Mouse (Mus musculus) liver, embryonic 13.5 days (tissue): ENCODE measurements around the gene Clk3. TPM values are rescaled to one million over a fixed set of nuclear protein-coding genes. Genes with fewer than 3 reads are reported as not detected.
A peak's percentile ranks its signal among the peaks of the same experiment; 100 is the strongest.

Experiments used
- ATAC-seq: fragments of 200-750 bp; cut with Nextera tagmentation; 2 replicates; pipeline ENCODE4 v1.8.0; 2017; ENCODE audit warnings: low read depth, mild to moderate bottlenecking, moderate number of reproducible peaks, moderate library complexity
- DNase-seq: peaks from one replicate; pipeline ENCODE4 v3.0.0; 2022
- H3K27ac ChIP-seq: fragments of 300-500 bp; sonication (generic); 2 replicates; pipeline ENCODE4 v1.5.1; 2015; ENCODE audit warnings: moderate library complexity, mild to moderate bottlenecking, inconsistent platforms
- H3K27me3 ChIP-seq: fragments of 300-500 bp; sonication (generic); 2 replicates; pipeline ENCODE4 v1.6.1; 2015; ENCODE audit warnings: mild to moderate bottlenecking, inconsistent platforms
- H3K36me3 ChIP-seq: fragments of 300-500 bp; sonication (generic); 2 replicates; pipeline ENCODE4 v1.6.1; 2015; ENCODE audit warnings: mild to moderate bottlenecking, inconsistent platforms
- H3K4me1 ChIP-seq: fragments of 300-500 bp; sonication (generic); replicated peaks from 2 replicates; pipeline ENCODE4 v1.6.1; 2015; ENCODE audit warnings: inconsistent platforms
- H3K4me2 ChIP-seq: fragments of 300-500 bp; sonication (generic); 2 replicates; pipeline ENCODE4 v1.6.1; 2015; ENCODE audit warnings: inconsistent platforms, mild to moderate bottlenecking, moderate library complexity
- H3K4me3 ChIP-seq: fragments of 300-500 bp; sonication (generic); replicated peaks from 2 replicates; pipeline ENCODE4 v1.5.1; 2015; ENCODE audit warnings: mild to moderate bottlenecking, inconsistent platforms
- H3K9ac ChIP-seq: fragments of 300-500 bp; sonication (generic); 2 replicates; pipeline ENCODE4 v1.6.1; 2015; ENCODE audit warnings: mild to moderate bottlenecking, inconsistent platforms
- H3K9me3 ChIP-seq: fragments of 300-500 bp; sonication (generic); replicated peaks from 2 replicates; pipeline ENCODE4 v1.6.1; 2016; ENCODE audit warnings: inconsistent platforms
- WGBS: fragments of 180-500 bp; shearing (Covaris S2); methylation state at CpG from one replicate; pipeline ENCODE4 v1.1.7; 2015; ENCODE audit not compliant: insufficient replicate concordance; 5-methylcytosine and 5-hydroxymethylcytosine counted together
- polyA plus RNA-seq: library from polyadenylated mRNA; unstranded; fragments of >200 nt; fragmentation: Nextera tagmentation; extraction: Ambion mirVana; gene quantifications from 2 replicates; pipeline ENCODE4 v1.2.1, GENCODE M21; 2015

Gene Clk3
- 86.2 and 97.4 TPM in 2 replicates for polyA plus RNA-seq

DNA sequence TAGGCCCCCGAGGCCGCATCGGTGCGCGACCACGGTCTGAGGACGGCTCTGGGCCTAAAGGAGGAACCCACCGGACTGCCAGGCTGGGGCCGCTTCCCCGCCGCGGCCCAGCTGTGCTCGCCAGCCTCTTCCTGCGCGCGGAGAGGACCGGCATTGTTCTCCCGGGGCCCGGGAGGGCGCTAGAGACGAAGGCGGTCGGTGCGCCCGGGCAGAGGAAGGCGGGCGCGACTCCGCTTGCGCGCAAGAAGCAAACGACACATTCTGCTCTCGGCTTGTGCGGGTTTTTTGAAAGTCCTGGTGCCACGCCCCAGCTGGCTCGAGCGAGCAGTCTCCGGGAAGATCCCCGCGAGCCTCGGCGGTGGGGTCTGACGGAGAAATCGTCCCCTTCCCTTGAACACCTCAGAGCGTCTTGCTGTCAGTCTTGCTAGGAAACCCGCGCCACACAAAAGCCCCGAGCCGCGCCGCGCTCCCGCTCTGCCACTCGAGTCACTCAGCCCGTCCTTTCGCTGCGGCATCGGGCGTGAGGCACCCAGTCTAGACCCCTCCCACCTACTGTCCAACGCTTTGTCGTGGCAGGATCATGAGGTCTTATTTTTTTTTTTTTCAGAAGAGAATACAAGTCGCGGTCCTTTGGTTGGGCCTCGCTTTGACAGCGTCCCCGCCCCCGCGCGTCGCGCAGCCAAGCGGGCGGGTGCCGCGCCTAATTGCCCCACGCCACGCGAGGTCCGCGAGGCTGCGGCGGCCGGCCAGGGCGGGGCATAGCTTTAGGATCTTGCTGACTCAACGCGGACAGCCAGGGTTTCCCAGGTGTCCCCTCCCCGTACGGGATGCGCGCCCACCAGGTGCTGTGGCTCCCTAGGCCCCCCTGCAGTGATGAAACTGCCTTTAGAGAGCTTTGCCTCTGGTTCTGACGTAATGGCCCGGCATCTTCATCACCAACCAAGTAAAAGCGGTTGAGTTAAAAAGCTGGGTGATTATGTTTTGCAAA lies at the start of gene Clk3:
TSS of gene Clk3 (minus strand) at position 497 of the 988 bp plus-strand sequence.
- DNase-seq (peak; percentile 71), ATAC-seq (peak; percentile 9)
- peaks cover 78% of the 10 kb centered on the region for H3K4me1 ChIP-seq
- no peaks in the 10 kb centered on the region for H3K9me3 ChIP-seq
- H3K36me3 ChIP-seq: peaks cover 17% of the 10 kb centered on the region
- H3K9ac ChIP-seq: peak within 1 kb of the TSS; percentile 100
- H3K4me2 ChIP-seq: peak within 1 kb of the TSS; percentile 97
- 0 out of 2 replicates have a peak, but pooled peaks cover 12% of the 10 kb centered on the region for H3K27me3 ChIP-seq
- H3K27ac ChIP-seq: peak within 1 kb of the TSS; percentile 98
- WGBS: under 1% methylated on average over 92 of the region's 93 CpGs
- H3K4me3 ChIP-seq: peak within 1 kb of the TSS; percentile 96

DNA sequence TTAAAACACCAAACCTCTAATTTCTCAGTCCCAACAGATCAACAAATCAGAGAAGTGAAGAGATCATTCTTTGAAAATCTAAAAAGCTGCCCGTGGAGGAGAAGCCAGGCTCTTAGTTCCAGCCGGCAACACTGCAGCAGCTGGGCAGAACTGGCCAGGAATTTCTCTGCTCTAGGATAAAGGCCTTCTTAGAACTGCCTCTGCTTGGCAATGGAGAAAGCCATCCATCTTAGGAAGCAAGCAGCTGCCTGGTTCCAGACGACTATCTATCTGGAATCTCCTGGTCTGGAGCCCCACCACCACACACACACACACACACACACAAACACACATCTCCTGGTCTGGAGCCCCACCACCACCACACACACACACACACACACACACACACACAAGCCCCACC lies 49.2 kb upstream of the Clk3 start:
- Histone ChIP-seq H3K36me3 (no peaks in the 10 kb centered on the region), H3K4me2 (no peak overlapping the region), H3K27ac (no peak overlapping the region), H3K4me1 (peaks cover 45% of the 10 kb centered on the region), H3K9me3 (no peaks in the 10 kb centered on the region), H3K27me3 (no peaks in the 10 kb centered on the region), H3K9ac (no peak overlapping the region), H3K4me3 (no peak overlapping the region)
- 61% methylated on average over 3 of the region's 3 CpGs for WGBS
- DNase-seq: no peak
- ATAC-seq: no peak

DNA sequence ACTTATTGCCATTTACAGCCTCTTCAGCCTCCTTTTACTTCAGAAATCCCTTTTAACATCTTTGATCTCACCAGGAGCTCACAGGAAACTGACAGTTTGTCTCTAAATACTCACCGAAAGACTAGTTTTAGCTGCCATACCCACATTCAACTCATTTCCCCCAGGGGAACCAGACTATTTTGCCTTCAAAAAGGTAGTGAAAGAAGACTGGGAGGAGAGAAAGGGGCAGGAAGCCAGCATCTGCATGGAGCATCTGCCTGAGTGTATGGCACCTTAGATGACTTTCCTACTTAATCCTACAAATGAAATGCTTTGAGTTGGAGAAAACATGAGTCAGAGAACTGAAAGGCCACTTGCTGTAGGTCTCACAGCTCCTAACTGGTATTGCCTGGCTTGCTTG lies 48.4 kb upstream of the Clk3 start:
- DNase-seq (no peak), ATAC-seq (no peak)
- 51% methylated on average over 1 of the region's 1 CpGs for WGBS
- Histone ChIP-seq H3K4me3 (no peak overlapping the region), H3K9ac (no peak overlapping the region), H3K4me2 (no peak overlapping the region), H3K4me1 (peaks cover 42% of the 10 kb centered on the region), H3K9me3 (no peaks in the 10 kb centered on the region), H3K27ac (no peak overlapping the region), H3K36me3 (no peaks in the 10 kb centered on the region), H3K27me3 (no peaks in the 10 kb centered on the region)

DNA sequence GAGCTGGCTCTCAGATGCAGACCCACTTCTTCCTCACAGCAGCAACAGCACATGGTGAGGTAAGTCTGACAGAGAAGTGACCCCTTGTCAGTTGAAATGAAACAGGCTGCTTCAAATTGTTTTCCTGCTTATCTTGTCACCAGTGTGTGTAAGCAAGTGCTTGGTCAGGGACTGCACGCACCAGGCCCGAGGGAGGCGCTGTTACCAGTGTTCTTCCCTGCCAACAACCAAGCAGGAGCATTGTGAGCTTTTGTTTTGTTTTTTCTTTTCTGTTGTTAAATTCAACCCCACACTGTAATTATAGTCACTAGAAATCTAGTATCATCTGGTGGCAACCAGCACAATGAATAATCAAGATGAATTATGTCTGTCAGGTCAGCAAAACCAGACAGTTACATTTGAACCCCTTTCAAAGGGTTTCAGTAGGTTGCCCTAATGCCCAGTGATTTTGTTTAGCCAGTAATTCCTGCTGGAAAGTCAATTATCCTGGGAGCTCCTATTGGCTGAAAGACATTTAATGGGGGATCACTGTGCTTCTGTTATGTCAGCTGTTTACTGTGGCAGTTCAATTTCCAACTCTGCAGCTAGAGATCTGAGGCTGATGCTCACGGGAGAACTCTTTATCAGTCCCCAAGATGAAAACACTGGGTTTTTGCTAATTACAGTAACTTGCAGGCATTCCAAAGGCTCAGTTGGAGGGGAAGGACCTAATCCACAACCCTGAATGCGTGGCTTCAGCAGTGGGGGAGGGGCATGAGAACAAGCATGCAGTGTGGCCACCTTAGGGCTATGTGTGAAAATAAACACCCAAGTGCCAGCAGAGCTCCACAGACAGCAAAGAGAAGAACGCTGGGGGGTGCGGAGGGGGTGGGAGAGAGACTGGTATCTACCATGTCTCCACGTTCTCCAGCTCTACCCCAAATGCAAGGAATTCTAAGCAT lies 46.4 kb upstream of the Clk3 start:
- no peak for ATAC-seq
- Histone ChIP-seq H3K4me3 (no peak overlapping the region), H3K9ac (no peak overlapping the region), H3K4me2 (no peak overlapping the region), H3K4me1 (peaks cover 41% of the 10 kb centered on the region), H3K36me3 (peaks cover 12% of the 10 kb centered on the region), H3K9me3 (no peaks in the 10 kb centered on the region), H3K27ac (no peak overlapping the region), H3K27me3 (no peaks in the 10 kb centered on the region)
- 55% methylated on average over 8 of the region's 8 CpGs for WGBS
- no peak for DNase-seq

DNA sequence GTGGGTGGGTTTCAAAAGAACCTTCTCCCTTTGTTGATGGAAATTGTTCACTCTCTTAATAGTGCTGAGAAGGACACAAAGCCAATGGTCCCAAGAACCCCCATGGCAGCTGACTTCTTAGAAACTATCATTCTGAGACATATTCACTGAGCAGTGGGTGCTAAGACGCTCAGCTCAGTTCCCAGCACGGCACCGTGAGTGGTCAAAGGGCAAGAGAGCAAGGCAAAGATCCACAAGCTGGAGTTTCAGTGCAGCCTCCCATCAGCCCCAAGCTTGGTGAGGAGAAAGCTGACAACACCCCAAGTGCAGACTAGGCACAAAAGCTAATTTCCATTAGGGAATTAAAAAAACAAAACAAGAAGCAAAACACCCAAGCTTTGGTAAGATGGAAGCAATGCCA lies 45.0 kb upstream of the Clk3 start:
- Histone ChIP-seq H3K4me1 (peaks cover 52% of the 10 kb centered on the region), H3K4me2 (no peak overlapping the region), H3K36me3 (peaks cover 13% of the 10 kb centered on the region), H3K4me3 (no peak overlapping the region), H3K9ac (no peak overlapping the region), H3K27me3 (no peaks in the 10 kb centered on the region), H3K9me3 (no peaks in the 10 kb centered on the region), H3K27ac (no peak overlapping the region)
- WGBS: 81% methylated on average over 3 of the region's 3 CpGs
- DNase-seq (no peak), ATAC-seq (no peak)

DNA sequence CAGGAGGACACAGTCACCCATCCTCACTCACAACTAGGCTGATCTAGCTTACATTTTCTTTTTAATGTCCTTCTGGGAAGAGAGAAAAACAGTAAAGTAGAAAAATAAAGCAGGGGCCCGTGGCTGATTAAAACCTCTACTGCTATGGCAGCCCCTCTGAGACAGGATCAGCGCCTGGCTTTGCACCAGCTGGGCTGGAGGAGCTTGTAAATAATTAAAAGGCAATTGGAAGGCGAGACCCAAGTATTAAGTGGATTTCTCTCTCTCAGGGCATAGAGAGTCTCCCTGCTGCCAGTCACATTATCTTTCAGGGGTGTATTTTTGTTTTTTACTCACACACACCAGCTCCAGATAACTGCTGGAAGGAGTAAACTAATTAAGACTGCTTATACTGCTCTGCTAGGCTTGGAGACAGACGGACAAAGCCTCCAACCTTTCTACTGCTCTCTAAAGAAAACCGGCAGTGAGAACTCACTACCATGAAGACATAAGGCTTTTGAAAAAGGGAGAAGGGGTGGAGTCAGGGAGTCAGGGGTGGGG lies 43.2 kb upstream of the Clk3 start:
- Histone ChIP-seq H3K27ac (no peak overlapping the region), H3K4me2 (no peak overlapping the region), H3K9me3 (no peaks in the 10 kb centered on the region), H3K4me3 (no peak overlapping the region), H3K4me1 (peaks cover 68% of the 10 kb centered on the region), H3K9ac (no peak overlapping the region), H3K36me3 (peaks cover 13% of the 10 kb centered on the region), H3K27me3 (no peaks in the 10 kb centered on the region)
- ATAC-seq (no peak), DNase-seq (no peak)
- 71% methylated on average over 5 of the region's 5 CpGs for WGBS

DNA sequence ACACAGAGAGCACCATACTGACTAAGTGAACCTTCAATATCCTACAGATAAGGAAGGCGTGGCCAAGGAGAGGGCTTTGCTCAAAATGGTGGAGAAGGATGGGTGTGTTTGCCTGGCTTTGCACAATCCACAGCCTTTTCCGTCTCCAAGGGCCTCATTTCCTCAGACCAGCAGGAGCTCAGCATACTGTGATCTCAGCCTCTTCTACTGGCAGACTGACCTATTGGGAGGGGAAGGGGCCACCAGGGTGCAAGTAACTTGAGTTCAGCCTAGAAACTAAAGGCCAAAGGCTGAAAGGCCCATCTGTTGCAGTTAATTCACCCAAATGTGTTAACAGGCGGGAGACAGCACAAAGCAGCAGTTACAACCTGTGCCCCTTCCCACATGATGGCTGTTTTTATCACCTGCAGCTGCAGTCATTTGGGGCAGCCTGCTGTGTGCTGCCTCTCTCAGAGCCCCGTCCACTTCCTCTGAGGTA lies 41.6 kb upstream of the Clk3 start:
- Histone ChIP-seq H3K9ac (no peak overlapping the region), H3K4me3 (no peak overlapping the region), H3K4me1 (peaks cover 78% of the 10 kb centered on the region), H3K36me3 (peaks cover 13% of the 10 kb centered on the region), H3K27ac (no peak overlapping the region), H3K9me3 (no peaks in the 10 kb centered on the region), H3K27me3 (no peaks in the 10 kb centered on the region), H3K4me2 (no peak overlapping the region)
- peak; percentile 59; the same call in 1 of the 2 replicates for ATAC-seq
- WGBS: 62% methylated on average over 4 of the region's 4 CpGs
- DNase-seq: no peak

DNA sequence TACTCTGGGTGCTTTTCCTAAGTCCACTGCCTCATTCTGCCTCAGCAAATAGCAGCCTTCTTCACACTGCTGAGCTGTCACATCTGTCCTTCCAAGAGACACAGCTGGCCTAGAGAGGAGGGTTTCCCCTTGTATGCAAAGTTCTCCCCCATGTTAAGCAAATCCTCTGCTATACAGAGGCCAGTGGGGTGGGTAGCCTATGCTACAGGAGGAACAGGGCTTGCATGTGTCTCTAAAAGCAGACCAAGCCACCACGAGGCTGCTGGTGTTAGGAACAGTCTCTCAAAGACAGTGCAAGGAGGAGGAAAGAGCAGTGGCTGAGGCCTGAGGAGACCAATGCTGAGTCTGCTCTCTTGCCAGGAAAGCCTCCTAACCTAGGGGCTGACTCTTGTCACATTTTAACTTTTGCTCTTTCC lies 40.4 kb upstream of the Clk3 start:
- no peak overlapping the region for H3K4me2 ChIP-seq
- peaks cover 72% of the 10 kb centered on the region for H3K4me1 ChIP-seq
- H3K27me3 ChIP-seq: no peaks in the 10 kb centered on the region
- H3K4me3 ChIP-seq: no peak overlapping the region
- H3K27ac ChIP-seq: peak overlapping the region; percentile 58
- H3K36me3 ChIP-seq: peaks cover 20% of the 10 kb centered on the region
- H3K9me3 ChIP-seq: no peaks in the 10 kb centered on the region
- H3K9ac ChIP-seq: no peak overlapping the region
- ATAC-seq (no peak), DNase-seq (no peak)
- 35% methylated on average over 1 of the region's 1 CpGs for WGBS

DNA sequence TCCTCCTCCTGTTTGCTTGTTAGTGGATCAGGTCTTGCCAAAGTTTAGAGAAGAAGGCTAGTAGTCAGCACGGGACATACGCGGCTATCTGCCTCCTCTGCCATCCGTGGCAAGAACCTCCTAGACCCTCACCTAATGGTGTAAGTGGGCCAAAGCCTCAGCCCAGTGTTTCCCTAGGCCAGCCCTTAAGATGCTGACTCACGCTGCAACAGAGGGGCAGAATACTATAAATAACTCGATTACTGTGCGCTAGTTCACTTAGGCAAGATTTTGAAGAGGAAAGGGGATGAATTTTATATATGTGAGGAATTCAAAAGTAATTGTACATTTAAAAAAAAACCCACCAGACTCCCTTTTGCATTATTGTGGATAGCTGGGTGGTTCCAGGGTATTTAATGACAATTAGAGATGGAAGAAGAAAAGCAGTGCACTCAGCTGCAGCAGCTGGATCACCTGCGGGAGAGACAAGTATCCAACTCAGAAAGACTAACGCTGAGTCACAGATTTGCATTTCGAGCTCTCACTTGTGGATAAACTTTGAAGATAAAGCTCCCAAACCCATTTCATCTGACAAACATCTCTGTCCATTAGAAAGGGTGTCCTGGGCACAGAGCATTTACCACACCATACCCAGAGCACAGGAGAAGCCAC lies 39.6 kb upstream of the Clk3 start:
- no peak overlapping the region for H3K4me3 ChIP-seq
- H3K4me1 ChIP-seq: peaks cover 80% of the 10 kb centered on the region
- ATAC-seq (no peak), DNase-seq (no peak)
- peak overlapping the region; percentile 27; the same call in 1 of the 2 replicates for H3K9ac ChIP-seq
- WGBS: 27% methylated on average over 10 of the region's 10 CpGs
- no peak overlapping the region for H3K4me2 ChIP-seq
- H3K27ac ChIP-seq: peak overlapping the region; percentile 68
- H3K9me3 ChIP-seq: no peaks in the 10 kb centered on the region
- peaks cover 21% of the 10 kb centered on the region for H3K36me3 ChIP-seq
- no peaks in the 10 kb centered on the region for H3K27me3 ChIP-seq

DNA sequence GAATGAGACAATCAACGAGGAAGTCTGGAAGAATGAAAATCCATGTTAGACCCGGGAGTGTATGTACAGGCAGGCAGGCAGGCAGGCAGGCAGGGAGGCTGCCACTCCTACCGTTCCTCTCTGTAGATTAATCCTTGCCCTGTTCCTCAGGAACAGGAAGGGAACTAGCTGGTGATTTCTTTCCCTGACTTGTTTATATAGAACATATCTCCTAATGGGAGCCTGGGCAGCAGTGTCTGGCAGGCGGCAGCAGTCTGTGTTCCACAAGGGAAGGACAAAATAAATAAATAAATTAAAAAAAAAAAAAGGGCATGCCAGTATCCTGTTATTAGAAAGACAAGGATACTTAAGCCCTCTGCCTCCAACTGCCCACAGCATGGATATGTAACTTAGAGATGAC lies 38.2 kb upstream of the Clk3 start:
- 46% methylated on average over 4 of the region's 4 CpGs for WGBS
- Histone ChIP-seq H3K9ac (no peak overlapping the region), H3K36me3 (peaks cover 24% of the 10 kb centered on the region), H3K27me3 (no peaks in the 10 kb centered on the region), H3K9me3 (no peaks in the 10 kb centered on the region), H3K4me1 (peaks cover 87% of the 10 kb centered on the region), H3K4me3 (no peak overlapping the region), H3K27ac (peak overlapping the region; percentile 25; the same call in 1 of the 2 replicates), H3K4me2 (no peak overlapping the region)
- ATAC-seq (no peak), DNase-seq (no peak)
